Mouse (Mus musculus): ENCODE results near the gene Ptger3. TPM values are rescaled to one million over a fixed set of nuclear protein-coding genes. Genes with fewer than 3 reads are reported as not detected.

Gene Ptger3
- polyA plus RNA-seq, 1 experiment = 0.03 TPM

GRCm38 (mm10) chr3:157627407-157627806 is 60.7 kb downstream of the Ptger3 start:
- TF ChIP-seq TAL1 (IDR thresholded peaks at IDR 0.05; ENCODE audit: low read length) = no peak
- TF ChIP-seq GATA1 (IDR thresholded peaks at IDR 0.05; ENCODE audit: low read length) = no peak
- Histone ChIP-seq H3K4me1 (ENCODE audit: control insufficient read depth) (peaks cover 11% of the 10 kb centered on the region), H3K4me3 (replicated peaks) (no peak overlapping the region), H3K36me3 (ENCODE audit: control insufficient read depth) (no peaks in the 10 kb centered on the region), H3K27me3 (ENCODE audit: control insufficient read depth) (peaks cover 7% of the 10 kb centered on the region), H3K9me3 (ENCODE audit: control insufficient read depth, low read length) (no peaks in the 10 kb centered on the region)

DNA sequence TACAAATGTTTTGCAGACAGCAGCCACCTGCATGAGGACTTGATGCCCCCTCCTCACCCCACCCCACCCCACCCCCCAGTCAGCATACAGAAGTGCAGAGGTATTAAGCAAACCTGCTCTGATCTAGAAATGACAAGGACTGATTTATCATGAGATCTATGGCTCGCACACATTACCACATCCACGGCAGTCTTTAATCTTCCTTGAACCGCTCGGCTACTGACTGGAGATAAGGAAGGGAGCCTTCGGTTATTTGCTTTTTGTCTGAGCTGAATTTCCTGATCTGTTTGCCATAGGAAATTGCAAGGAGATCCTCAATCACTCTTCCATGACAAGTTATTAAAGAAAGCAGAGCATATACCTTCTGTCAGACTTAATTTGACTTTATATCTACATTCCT is 64.0 kb downstream of the Ptger3 start:
- peaks cover 18% of the 10 kb centered on the region for H3K4me1 ChIP-seq (ENCODE audit: control insufficient read depth)
- H3K4me3 ChIP-seq (replicated peaks) = no peak overlapping the region
- H3K27me3 ChIP-seq (ENCODE audit: control insufficient read depth) = peaks cover 7% of the 10 kb centered on the region
- H3K36me3 ChIP-seq (ENCODE audit: control insufficient read depth) = no peaks in the 10 kb centered on the region
- H3K9me3 ChIP-seq (ENCODE audit: control insufficient read depth, low read length) = no peaks in the 10 kb centered on the region
- TF ChIP-seq GATA1 (IDR thresholded peaks at IDR 0.05; ENCODE audit: low read length) (no peak), TAL1 (IDR thresholded peaks at IDR 0.05; ENCODE audit: low read length) (no peak)

- peaks cover 25% of the 10 kb centered on the region for H3K4me1 ChIP-seq (ENCODE audit: control insufficient read depth)
- no peak for TF ChIP-seq GATA1 (IDR thresholded peaks at IDR 0.05; ENCODE audit: low read length)
- H3K27me3 ChIP-seq (ENCODE audit: control insufficient read depth) = peaks cover 7% of the 10 kb centered on the region
- no peak overlapping the region for H3K4me3 ChIP-seq (replicated peaks)
- H3K9me3 ChIP-seq (ENCODE audit: control insufficient read depth, low read length) = no peaks in the 10 kb centered on the region
- H3K36me3 ChIP-seq (ENCODE audit: control insufficient read depth) = no peaks in the 10 kb centered on the region
Measured at GRCm38 (mm10) chr3:157631383-157631782, 64.7 kb downstream of the Ptger3 start.

DNA sequence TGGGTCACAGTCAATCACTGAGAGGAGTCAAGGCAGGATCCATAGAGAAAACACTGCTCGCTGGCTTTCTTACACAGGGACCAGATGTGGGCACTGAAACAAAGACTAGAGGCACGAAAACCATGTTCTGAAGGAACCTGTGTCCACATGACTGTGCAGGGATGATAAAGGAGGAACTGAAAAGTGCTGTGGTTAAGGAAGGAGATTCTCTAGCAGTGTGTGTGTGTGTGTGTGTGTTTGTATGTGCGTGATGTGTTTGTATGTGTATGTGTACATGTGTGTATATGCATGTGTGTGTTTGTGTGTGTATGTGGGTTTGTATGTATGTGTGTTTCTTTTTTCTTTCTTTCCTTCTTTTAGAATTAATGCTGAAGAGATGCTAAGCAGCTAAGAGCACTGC is 67.7 kb downstream of the Ptger3 start:
- Histone ChIP-seq H3K36me3 (ENCODE audit: control insufficient read depth) (no peaks in the 10 kb centered on the region), H3K4me1 (ENCODE audit: control insufficient read depth) (peaks cover 51% of the 10 kb centered on the region), H3K27me3 (ENCODE audit: control insufficient read depth) (no peaks in the 10 kb centered on the region), H3K4me3 (replicated peaks) (no peak overlapping the region), H3K9me3 (ENCODE audit: control insufficient read depth, low read length) (no peaks in the 10 kb centered on the region)
- no peak for TF ChIP-seq TAL1 (IDR thresholded peaks at IDR 0.05; ENCODE audit: low read length)
- no peak for TF ChIP-seq GATA1 (IDR thresholded peaks at IDR 0.05; ENCODE audit: low read length)

GRCm38 (mm10) chr3:157635713-157636112 is 69.0 kb downstream of the Ptger3 start:
- TF ChIP-seq TAL1 (IDR thresholded peaks at IDR 0.05; ENCODE audit: low read length) = no peak
- TF ChIP-seq GATA1 (IDR thresholded peaks at IDR 0.05; ENCODE audit: low read length) = no peak
- H3K9me3 ChIP-seq (ENCODE audit: control insufficient read depth, low read length) = no peaks in the 10 kb centered on the region
- no peak overlapping the region for H3K4me3 ChIP-seq (replicated peaks)
- no peaks in the 10 kb centered on the region for H3K27me3 ChIP-seq (ENCODE audit: control insufficient read depth)
- no peaks in the 10 kb centered on the region for H3K36me3 ChIP-seq (ENCODE audit: control insufficient read depth)
- H3K4me1 ChIP-seq (ENCODE audit: control insufficient read depth) = peaks cover 50% of the 10 kb centered on the region

GRCm38 (mm10) chr3:157636887-157637286 is 70.2 kb downstream of the Ptger3 start:
- H3K36me3 ChIP-seq (ENCODE audit: control insufficient read depth) = no peaks in the 10 kb centered on the region
- no peaks in the 10 kb centered on the region for H3K27me3 ChIP-seq (ENCODE audit: control insufficient read depth)
- no peaks in the 10 kb centered on the region for H3K9me3 ChIP-seq (ENCODE audit: control insufficient read depth, low read length)
- peaks cover 45% of the 10 kb centered on the region for H3K4me1 ChIP-seq (ENCODE audit: control insufficient read depth)
- no peak overlapping the region for H3K4me3 ChIP-seq (replicated peaks)
- TF ChIP-seq GATA1 (IDR thresholded peaks at IDR 0.05; ENCODE audit: low read length) (no peak), TAL1 (IDR thresholded peaks at IDR 0.05; ENCODE audit: low read length) (peak; percentile 38)

DNA sequence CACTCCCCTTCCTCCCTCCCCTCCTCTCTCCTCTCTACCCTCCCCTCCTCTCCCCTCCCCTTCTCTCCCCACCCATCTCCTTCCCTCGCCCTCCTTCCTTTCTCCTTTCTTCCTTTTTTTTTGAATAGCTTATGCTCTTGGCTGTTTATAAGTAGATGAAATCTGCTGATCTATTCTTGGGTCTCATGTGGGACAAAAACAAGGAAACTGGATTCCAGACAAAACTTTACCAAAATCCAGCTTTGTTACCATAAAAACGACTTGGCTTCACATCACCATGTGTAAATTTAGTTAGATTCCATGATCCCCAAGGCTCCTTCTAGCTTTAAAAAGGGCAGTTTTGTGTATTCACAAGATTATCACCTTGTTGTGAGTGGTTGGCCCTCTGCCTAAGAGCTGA is 70.6 kb downstream of the Ptger3 start:
- Histone ChIP-seq H3K4me1 (ENCODE audit: control insufficient read depth) (peaks cover 45% of the 10 kb centered on the region), H3K36me3 (ENCODE audit: control insufficient read depth) (no peaks in the 10 kb centered on the region), H3K4me3 (replicated peaks) (no peak overlapping the region), H3K9me3 (ENCODE audit: control insufficient read depth, low read length) (no peaks in the 10 kb centered on the region), H3K27me3 (ENCODE audit: control insufficient read depth) (no peaks in the 10 kb centered on the region)
- TF ChIP-seq GATA1 (IDR thresholded peaks at IDR 0.05; ENCODE audit: low read length) (no peak), TAL1 (IDR thresholded peaks at IDR 0.05; ENCODE audit: low read length) (no peak)

DNA sequence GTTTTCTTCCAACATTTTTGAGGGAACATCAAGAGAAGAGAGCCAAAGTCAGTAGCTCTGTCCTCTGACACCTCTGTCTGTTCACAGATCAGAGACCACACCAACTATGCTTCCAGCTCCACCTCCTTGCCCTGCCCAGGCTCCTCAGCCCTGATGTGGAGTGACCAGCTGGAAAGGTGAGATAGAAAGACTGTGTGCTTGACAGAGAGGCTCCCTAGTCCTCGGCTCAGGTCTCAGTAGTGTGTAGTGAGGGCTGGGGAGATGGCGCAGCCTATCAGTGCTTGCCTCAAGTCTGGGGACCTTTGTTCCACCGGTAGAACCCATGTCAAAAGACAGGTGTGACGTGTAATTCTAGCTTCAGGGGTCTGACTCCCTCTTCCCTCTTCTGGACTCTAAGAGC is 74.9 kb downstream of the Ptger3 start:
- Histone ChIP-seq H3K4me1 (ENCODE audit: control insufficient read depth) (peaks cover 28% of the 10 kb centered on the region), H3K9me3 (ENCODE audit: control insufficient read depth, low read length) (no peaks in the 10 kb centered on the region), H3K36me3 (ENCODE audit: control insufficient read depth) (no peaks in the 10 kb centered on the region), H3K27me3 (ENCODE audit: control insufficient read depth) (no peaks in the 10 kb centered on the region), H3K4me3 (replicated peaks) (no peak overlapping the region)
- TF ChIP-seq TAL1 (IDR thresholded peaks at IDR 0.05; ENCODE audit: low read length) = no peak
- no peak for TF ChIP-seq GATA1 (IDR thresholded peaks at IDR 0.05; ENCODE audit: low read length)

DNA sequence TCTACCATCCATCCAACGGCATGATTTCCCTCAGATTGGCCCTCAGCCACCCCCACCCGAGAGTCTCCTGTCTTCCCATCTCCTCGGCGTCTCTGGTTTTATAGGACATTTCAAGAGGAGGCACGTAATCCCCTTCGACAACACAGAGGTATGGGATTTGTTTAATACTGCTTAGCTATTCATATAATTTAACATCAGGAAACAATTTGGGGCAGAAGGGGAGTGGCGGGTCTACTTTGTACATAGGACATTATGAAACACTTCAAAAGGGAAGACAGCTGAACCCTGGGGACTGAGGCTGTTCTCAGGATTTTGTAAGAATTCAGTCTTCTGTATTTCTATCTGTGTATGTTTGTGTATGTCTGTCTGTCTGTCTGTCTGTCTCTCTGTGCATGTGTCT is 94.9 kb downstream of the Ptger3 start:
- Histone ChIP-seq H3K36me3 (ENCODE audit: control insufficient read depth) (no peaks in the 10 kb centered on the region), H3K27me3 (ENCODE audit: control insufficient read depth) (no peaks in the 10 kb centered on the region), H3K4me3 (replicated peaks) (no peak overlapping the region)

GRCm38 (mm10) chr3:157664486-157665041 is 97.9 kb downstream of the Ptger3 start:
- no peak for TF ChIP-seq GATA1 (IDR thresholded peaks at IDR 0.05; ENCODE audit: low read length)
- Histone ChIP-seq H3K9me3 (ENCODE audit: control insufficient read depth, low read length) (no peaks in the 10 kb centered on the region), H3K4me3 (replicated peaks) (no peak overlapping the region), H3K27me3 (ENCODE audit: control insufficient read depth) (no peaks in the 10 kb centered on the region), H3K4me1 (ENCODE audit: control insufficient read depth) (no peaks in the 10 kb centered on the region), H3K36me3 (ENCODE audit: control insufficient read depth) (no peaks in the 10 kb centered on the region)

More for the DNA sequence above, 94.9 kb downstream of the Ptger3 start:
- TF ChIP-seq TAL1 (IDR thresholded peaks at IDR 0.05; ENCODE audit: low read length) (no peak), GATA1 (IDR thresholded peaks at IDR 0.05; ENCODE audit: low read length) (no peak)
- Histone ChIP-seq H3K9me3 (ENCODE audit: control insufficient read depth, low read length) (no peaks in the 10 kb centered on the region), H3K4me1 (ENCODE audit: control insufficient read depth) (no peaks in the 10 kb centered on the region)

Data from erythroblast, embryonic 14.5 days (primary cell).